8 mouse cellular contexts compared by ENCODE assay signal in the genomic region with DNA sequence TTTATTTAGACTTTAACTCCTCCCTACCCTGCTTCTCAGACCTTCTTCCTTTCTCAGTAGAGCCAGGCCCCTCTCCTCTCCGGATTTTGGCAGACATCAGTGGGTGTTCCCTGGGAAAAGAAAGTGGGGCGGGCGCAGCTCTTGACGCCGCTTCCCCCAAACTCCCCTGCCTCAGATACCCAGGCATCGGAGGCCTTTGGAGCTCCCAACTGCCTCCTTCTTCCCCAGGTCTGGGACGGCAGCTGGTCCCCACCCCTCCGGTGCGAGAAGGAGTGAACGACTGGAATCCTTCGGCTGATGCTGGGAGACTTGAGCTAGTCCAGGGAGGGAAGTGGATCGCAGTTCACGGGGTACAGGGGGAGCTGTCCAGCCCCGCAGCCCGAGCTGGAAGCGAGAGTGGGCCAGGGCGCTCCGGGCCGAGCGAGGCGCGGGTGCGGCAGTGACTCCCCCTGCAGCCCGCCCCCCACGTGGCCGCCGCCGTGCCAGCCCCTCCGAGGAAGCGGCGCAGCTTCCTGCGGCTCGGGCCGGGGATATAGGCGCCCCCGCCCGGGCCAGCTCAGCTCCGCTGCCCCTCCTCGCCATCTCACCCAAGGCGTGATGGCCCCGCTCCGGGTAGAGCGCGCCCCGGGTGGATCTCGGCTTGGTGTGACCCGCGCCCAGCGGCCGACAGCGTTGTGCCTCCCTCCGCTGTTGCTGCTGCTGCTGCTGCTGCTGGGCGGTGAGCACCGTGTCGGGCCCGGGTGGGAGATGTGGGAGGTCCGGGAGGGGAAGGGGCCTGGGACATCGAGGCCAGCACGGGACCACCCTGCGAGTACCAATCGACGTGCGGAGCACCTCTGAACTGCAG. TPM values are rescaled to one million over a fixed set of nuclear protein-coding genes. Genes with fewer than 3 reads are reported as not detected.
DNase-seq lines count a peak whose midpoint lies in the region; ATAC-seq and TF ChIP-seq lines count a peak whose summit lies in the region.

Gene Ramp2, plus strand, starts transcription at position 174 of the 847 bp plus-strand sequence.

- peak within 1 kb of the TSS; percentile 97 for H3K4me2 ChIP-seq in forebrain, embryonic 15.5 days (replicated peaks)

- H3K9me3 ChIP-seq in forebrain, embryonic 15.5 days, result no peaks in the 10 kb centered on the region

- no peak for TF ChIP-seq CTCF in small intestine, adult 2 months (IDR thresholded peaks at IDR 0.05; ENCODE audit: extremely low read depth, insufficient read length, insufficient replicate concordance, low read depth, low read length)

- WGBS in forebrain, embryonic 15.5 days, result under 1% methylated on average over 50 of the region's 63 CpGs
- WGBS in small intestine, adult 2 months, result 3% methylated on average over 63 of the region's 63 CpGs

- peaks cover 12% of the 10 kb centered on the region for H3K4me1 ChIP-seq in forebrain, embryonic 15.5 days
- H3K4me1 ChIP-seq in small intestine, adult 2 months (ENCODE audit: control insufficient read depth, insufficient read depth, insufficient read length, low read length), result peaks cover 13% of the 10 kb centered on the region

- H3K27ac ChIP-seq in forebrain, embryonic 15.5 days (replicated peaks), result peak within 1 kb of the TSS; percentile 37; the same call in 1 of the 2 replicates
- H3K27ac ChIP-seq in small intestine, adult 2 months (ENCODE audit: insufficient read depth, low read depth, low read length), result peak within 1 kb of the TSS; percentile 62

- TF ChIP-seq POLR2A in small intestine, adult 2 months (IDR thresholded peaks at IDR 0.05; ENCODE audit: low read depth, low read length), result no peak

- peak within 1 kb of the TSS; percentile 66 for H3K9ac ChIP-seq in forebrain, embryonic 15.5 days (replicated peaks)

- H3K36me3 ChIP-seq in forebrain, embryonic 15.5 days, result no peaks in the 10 kb centered on the region
- no peaks in the 10 kb centered on the region for H3K36me3 ChIP-seq in small intestine, adult 2 months (ENCODE audit: control insufficient read depth, insufficient read depth, low read length)

- H3K27me3 ChIP-seq in forebrain, embryonic 15.5 days, result peaks cover 39% of the 10 kb centered on the region
- H3K27me3 ChIP-seq in small intestine, adult 2 months (ENCODE audit: control insufficient read depth, insufficient read depth, low read length), result peaks cover 12% of the 10 kb centered on the region; the same call in 1 of the 2 replicates

- no peak for ATAC-seq in CD4-positive, CD25-positive, alpha-beta regulatory T cell, adult 4 months
- peak; percentile 63 for ATAC-seq in forebrain, embryonic 15.5 days (replicated peaks)

- H3K4me3 ChIP-seq in forebrain, embryonic 15.5 days, result peak within 1 kb of the TSS; percentile 68
- H3K4me3 ChIP-seq in small intestine, adult 2 months (ENCODE audit: low read depth, low read length), result peak within 1 kb of the TSS; percentile 71

- DNase-seq in CD4-positive, CD25-positive, alpha-beta regulatory T cell, adult 2 months (ENCODE audit: low read depth, low spot score), result peak; percentile 32
- peak in 1 of 2 experiments; percentile 63 for DNase-seq in adrenal gland, adult 18-20 months (ENCODE audit: low spot score in 2 of 2)
- peak; percentile 79 for DNase-seq in heart, postnatal 4 days
- DNase-seq in layer of hippocampus, postnatal 36 days, result peak; percentile 60 to 66
- peak; percentile 78 for DNase-seq in lung, postnatal 25 days (ENCODE audit: low spot score)

RNA-seq across cellular contexts. Expression of gene Ramp2, which starts in this region (rescaled TPM):
- polyA plus RNA-seq in CD4-positive, CD25-positive, alpha-beta regulatory T cell, adult 4 months (2017; shearing (Covaris generic)), result not detected
- 10 to 100 TPM; 38.3 to 41.4 TPM for total RNA-seq in adrenal gland, adult 18-20 months (2021)
- 53.4 and 61.3 TPM in 2 replicates for polyA plus RNA-seq in forebrain, embryonic 15.5 days (2015; fragmentation: Nextera tagmentation; extraction: Ambion mirVana)
- total RNA-seq in heart, postnatal 4 days (2021), result 100 to 1,000 TPM; 122 to 134 TPM
- total RNA-seq in layer of hippocampus, postnatal 36 days (2021), result 10 to 100 TPM; 63.7 to 68.0 TPM
- polyA plus RNA-seq in small intestine, adult 2 months (2012; rRNA removed), result 15.1 and 25.8 TPM in 2 replicates

Comparison
In these comparisons a context has a peak if more than half of its experiments do, and no peak if none do; other contexts are left out.
1. RNA of gene Ramp2 (polyA plus RNA-seq): 53.4 to 61.3 TPM in forebrain, embryonic 15.5 days and 15.1 to 25.8 TPM in small intestine, adult 2 months; not detected in CD4-positive, CD25-positive, alpha-beta regulatory T cell, adult 4 months; every median in the first group is over 10 times any median in the second.